Mouse (Mus musculus): Measurements from ENCODE around the gene Sgsm3. TPM values are rescaled to one million over a fixed set of nuclear protein-coding genes. Genes with fewer than 3 reads are reported as not detected.

The Sgsm3 gene
- polyA plus RNA-seq, 1 experiment from 2014 or later, result 56.1 TPM

DNA sequence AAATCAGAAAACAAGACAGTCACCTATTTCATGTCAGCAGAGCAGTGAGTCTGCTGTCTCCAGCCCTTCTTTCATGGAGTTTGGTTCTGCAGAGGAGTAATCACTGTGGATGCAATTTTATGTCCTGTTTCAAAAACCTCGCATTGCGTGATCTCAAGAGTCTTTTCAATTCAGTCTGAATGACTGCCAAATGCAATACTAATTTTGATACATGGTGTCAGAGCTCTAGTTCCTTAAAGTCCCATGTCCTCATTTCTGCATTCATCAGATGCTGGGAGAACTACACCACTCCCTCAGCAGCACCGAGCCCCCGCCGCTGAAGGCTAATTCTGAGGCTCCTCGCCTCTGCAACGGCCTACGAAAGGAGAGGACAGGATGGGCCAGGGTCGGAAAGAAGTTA, 46.3 kb downstream of the Sgsm3 start:
- H3K27ac ChIP-seq (replicated peaks; ENCODE audit: low read depth, low read length), result no peak overlapping the region
- ATAC-seq (ENCODE audit: low FRiP score, low TSS enrichment) (no peak), DNase-seq (no peak)
- no peak overlapping the region for H3K9ac ChIP-seq (replicated peaks; ENCODE audit: low read length)
- no peaks in the 10 kb centered on the region for H3K27me3 ChIP-seq (ENCODE audit: control insufficient read depth, insufficient read depth, low read length)
- 96% methylated on average over 9 of the region's 9 CpGs for WGBS
- H3K9me3 ChIP-seq (ENCODE audit: control insufficient read depth, low read length), result no peaks in the 10 kb centered on the region
- H3K36me3 ChIP-seq (ENCODE audit: control insufficient read depth, insufficient read depth, low read length), result peaks cover 35% of the 10 kb centered on the region
- no peaks in the 10 kb centered on the region for H3K4me1 ChIP-seq (ENCODE audit: control insufficient read depth, insufficient read depth, low read length)
- no peak overlapping the region for H3K4me2 ChIP-seq (ENCODE audit: low read length)
- no peak overlapping the region for H3K4me3 ChIP-seq (replicated peaks; ENCODE audit: low read depth, low read length)

DNA sequence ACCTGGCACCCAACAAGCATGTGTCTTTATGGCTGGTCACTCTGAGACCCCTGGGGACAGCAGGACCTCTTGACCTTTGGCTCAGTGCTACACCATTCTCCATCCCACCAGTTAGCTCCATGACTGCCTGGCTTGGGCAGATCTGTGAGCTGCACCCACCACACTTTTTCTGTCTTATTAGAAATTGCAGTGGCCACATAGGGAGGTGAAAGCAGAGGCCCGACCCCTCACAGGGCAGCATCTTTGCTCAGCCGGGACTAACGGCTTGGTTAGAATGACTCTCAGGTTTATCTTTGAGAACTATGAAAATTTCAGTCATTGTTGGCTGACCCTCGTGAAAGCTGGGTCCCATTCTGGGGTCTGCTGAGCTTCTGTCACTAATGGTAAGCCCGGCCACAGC, 49.3 kb downstream of the Sgsm3 start:
- Histone ChIP-seq H3K9me3 (ENCODE audit: control insufficient read depth, low read length) (no peaks in the 10 kb centered on the region), H3K4me3 (replicated peaks; ENCODE audit: low read depth, low read length) (no peak overlapping the region), H3K9ac (replicated peaks; ENCODE audit: low read length) (no peak overlapping the region), H3K4me1 (ENCODE audit: control insufficient read depth, insufficient read depth, low read length) (no peaks in the 10 kb centered on the region), H3K36me3 (ENCODE audit: control insufficient read depth, insufficient read depth, low read length) (peaks cover 10% of the 10 kb centered on the region), H3K4me2 (ENCODE audit: low read length) (no peak overlapping the region), H3K27me3 (ENCODE audit: control insufficient read depth, insufficient read depth, low read length) (no peaks in the 10 kb centered on the region), H3K27ac (replicated peaks; ENCODE audit: low read depth, low read length) (no peak overlapping the region)
- no peak for DNase-seq
- ATAC-seq (ENCODE audit: low FRiP score, low TSS enrichment), result no peak
- 87% methylated on average over 5 of the region's 5 CpGs for WGBS

DNA sequence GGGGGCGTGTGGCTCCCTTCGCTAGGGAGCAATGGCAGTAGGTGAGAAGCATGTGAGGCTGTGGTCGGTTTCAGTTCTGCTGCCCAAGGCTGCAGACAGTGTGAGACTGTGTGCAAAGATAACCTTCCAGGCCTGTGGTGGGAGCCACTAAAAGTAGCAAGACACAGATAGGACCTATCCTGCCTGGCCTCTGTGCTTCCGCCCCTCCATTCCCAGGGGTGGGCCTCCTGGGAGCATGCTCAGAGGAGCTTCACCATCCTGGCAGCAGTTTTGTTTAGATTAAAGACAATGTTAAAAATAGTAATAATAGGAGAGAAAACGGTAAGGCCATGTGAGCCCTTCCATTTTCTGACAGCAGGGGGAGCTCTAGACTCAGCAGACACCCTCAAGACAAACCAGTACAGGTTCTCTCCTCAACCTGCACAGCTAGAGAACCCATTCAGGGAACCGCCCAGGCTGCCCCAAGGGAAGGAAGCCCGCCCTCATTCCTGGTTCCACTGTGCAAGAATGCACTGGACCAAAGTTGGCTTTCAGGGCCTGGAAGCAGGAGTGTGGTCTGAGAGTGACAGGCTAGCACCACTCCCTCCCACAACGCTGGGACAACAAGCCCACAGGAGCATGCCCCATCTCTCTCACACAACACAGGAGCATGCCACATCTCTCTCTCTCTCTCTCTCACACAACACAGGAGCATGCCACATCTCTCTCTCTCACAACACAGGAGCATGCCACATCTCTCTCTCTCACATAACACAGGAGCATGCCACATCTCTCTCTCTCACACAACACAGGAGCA, 50.0 kb downstream of the Sgsm3 start:
- Histone ChIP-seq H3K4me2 (ENCODE audit: low read length) (no peak overlapping the region), H3K4me3 (replicated peaks; ENCODE audit: low read depth, low read length) (no peak overlapping the region), H3K9ac (replicated peaks; ENCODE audit: low read length) (no peak overlapping the region), H3K36me3 (ENCODE audit: control insufficient read depth, insufficient read depth, low read length) (peaks cover 4% of the 10 kb centered on the region; the same call in 1 of the 2 replicates), H3K9me3 (ENCODE audit: control insufficient read depth, low read length) (no peaks in the 10 kb centered on the region), H3K4me1 (ENCODE audit: control insufficient read depth, insufficient read depth, low read length) (no peaks in the 10 kb centered on the region), H3K27me3 (ENCODE audit: control insufficient read depth, insufficient read depth, low read length) (no peaks in the 10 kb centered on the region), H3K27ac (replicated peaks; ENCODE audit: low read depth, low read length) (no peak overlapping the region)
- DNase-seq (peak; percentile 88), ATAC-seq (ENCODE audit: low FRiP score, low TSS enrichment) (no peak)
- WGBS, result 45% methylated on average over 8 of the region's 8 CpGs

DNA sequence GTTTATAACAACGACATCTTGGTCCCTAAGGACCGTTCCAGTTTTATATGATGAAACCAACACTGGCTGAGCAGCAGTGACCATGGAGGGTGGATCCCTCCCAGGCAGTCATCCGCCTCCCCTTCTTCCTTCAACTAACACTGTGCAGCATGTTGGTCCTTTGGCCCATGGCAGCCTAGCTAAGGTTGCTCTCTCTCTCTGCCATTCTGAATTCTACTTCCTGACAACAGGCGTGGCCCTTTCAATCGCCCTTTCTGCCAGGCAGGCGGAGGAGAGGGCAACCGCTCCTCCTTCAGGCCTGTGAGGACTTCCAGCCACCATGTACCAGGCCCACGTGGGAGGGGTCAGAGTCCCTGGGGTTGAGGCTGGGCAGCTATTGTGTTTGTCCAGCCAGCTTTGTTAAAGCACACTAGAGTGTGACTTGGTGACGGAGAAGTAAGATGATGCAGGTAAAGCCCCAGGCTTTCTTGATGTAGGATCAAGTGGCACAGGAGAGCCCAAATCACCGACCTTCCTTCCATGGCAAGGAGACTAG, 53.4 kb downstream of the Sgsm3 start:
- no peaks in the 10 kb centered on the region for H3K36me3 ChIP-seq (ENCODE audit: control insufficient read depth, insufficient read depth, low read length)
- no peak for ATAC-seq (ENCODE audit: low FRiP score, low TSS enrichment)
- H3K27me3 ChIP-seq (ENCODE audit: control insufficient read depth, insufficient read depth, low read length), result no peaks in the 10 kb centered on the region
- H3K4me2 ChIP-seq (ENCODE audit: low read length), result no peak overlapping the region
- no peak overlapping the region for H3K4me3 ChIP-seq (replicated peaks; ENCODE audit: low read depth, low read length)
- H3K9me3 ChIP-seq (ENCODE audit: control insufficient read depth, low read length), result no peaks in the 10 kb centered on the region
- H3K4me1 ChIP-seq (ENCODE audit: control insufficient read depth, insufficient read depth, low read length), result no peaks in the 10 kb centered on the region
- no peak overlapping the region for H3K27ac ChIP-seq (replicated peaks; ENCODE audit: low read depth, low read length)
- no peak for DNase-seq
- WGBS, result 51% methylated on average over 10 of the region's 10 CpGs
- no peak overlapping the region for H3K9ac ChIP-seq (replicated peaks; ENCODE audit: low read length)

DNA sequence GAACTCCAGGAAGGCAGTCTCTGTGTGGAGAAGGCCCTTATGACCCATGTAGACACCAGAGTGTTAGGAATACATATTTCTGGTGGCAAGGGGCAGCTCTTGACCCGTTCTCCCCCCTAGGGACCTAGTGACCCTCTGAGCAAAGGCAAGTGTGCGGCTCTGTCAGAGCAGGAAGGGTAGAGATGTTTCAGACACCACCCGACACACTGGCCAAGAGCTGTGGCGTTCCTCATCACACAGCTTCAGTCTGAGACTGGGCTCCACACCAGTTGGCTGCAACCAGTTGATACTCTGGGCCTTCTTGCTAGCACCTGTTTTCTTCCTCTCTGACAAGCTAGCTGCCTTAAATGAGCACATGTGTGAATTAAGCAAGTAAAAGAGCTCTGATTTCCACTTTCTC, 54.0 kb downstream of the Sgsm3 start:
- no peak overlapping the region for H3K27ac ChIP-seq (replicated peaks; ENCODE audit: low read depth, low read length)
- DNase-seq, result no peak
- WGBS, result 88% methylated on average over 4 of the region's 4 CpGs
- H3K4me3 ChIP-seq (replicated peaks; ENCODE audit: low read depth, low read length), result no peak overlapping the region
- no peaks in the 10 kb centered on the region for H3K4me1 ChIP-seq (ENCODE audit: control insufficient read depth, insufficient read depth, low read length)
- no peaks in the 10 kb centered on the region for H3K36me3 ChIP-seq (ENCODE audit: control insufficient read depth, insufficient read depth, low read length)
- H3K27me3 ChIP-seq (ENCODE audit: control insufficient read depth, insufficient read depth, low read length), result no peaks in the 10 kb centered on the region
- H3K9me3 ChIP-seq (ENCODE audit: control insufficient read depth, low read length), result no peaks in the 10 kb centered on the region
- no peak overlapping the region for H3K4me2 ChIP-seq (ENCODE audit: low read length)
- no peak overlapping the region for H3K9ac ChIP-seq (replicated peaks; ENCODE audit: low read length)
- no peak for ATAC-seq (ENCODE audit: low FRiP score, low TSS enrichment)

DNA sequence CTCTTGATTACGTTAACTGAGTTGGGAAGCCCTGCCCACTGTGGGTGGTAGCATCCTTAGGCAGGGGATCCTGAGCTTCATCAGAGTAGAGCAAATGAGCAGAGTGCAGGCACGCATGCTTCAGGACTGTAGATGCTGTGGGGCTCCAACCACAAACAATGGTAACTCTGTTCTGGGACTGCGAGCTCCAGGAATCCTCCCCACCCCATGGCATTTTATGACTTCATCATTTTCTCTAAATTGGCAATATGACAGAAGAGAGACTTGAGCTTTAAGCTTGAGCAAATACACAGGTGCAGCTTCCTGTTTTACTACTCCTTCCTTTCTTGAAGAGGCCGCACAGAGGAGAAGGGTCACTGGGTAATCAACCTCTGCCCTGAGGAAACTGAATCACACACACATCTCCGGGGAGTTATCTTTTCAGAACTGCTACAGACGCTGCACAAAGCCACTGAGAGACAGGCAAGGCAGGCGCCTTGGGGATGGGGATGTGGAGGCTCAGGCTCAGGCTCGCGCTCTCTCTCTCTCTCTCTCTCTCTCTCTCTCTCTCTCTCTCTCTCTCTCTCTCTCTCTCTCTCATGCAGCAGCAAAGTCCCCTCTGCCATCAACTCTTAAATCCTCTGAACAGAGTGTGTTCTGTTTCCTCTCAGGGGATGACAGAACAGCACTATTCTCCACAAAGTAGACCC, 55.5 kb downstream of the Sgsm3 start:
- Histone ChIP-seq H3K36me3 (ENCODE audit: control insufficient read depth, insufficient read depth, low read length) (no peaks in the 10 kb centered on the region), H3K9me3 (ENCODE audit: control insufficient read depth, low read length) (no peaks in the 10 kb centered on the region), H3K4me1 (ENCODE audit: control insufficient read depth, insufficient read depth, low read length) (no peaks in the 10 kb centered on the region), H3K9ac (replicated peaks; ENCODE audit: low read length) (no peak overlapping the region), H3K4me3 (replicated peaks; ENCODE audit: low read depth, low read length) (no peak overlapping the region), H3K27me3 (ENCODE audit: control insufficient read depth, insufficient read depth, low read length) (no peaks in the 10 kb centered on the region), H3K4me2 (ENCODE audit: low read length) (no peak overlapping the region), H3K27ac (replicated peaks; ENCODE audit: low read depth, low read length) (no peak overlapping the region; the same call in 1 of the 2 replicates)
- ATAC-seq (ENCODE audit: low FRiP score, low TSS enrichment) (no peak), DNase-seq (no peak)
- 54% methylated on average over 9 of the region's 9 CpGs for WGBS

DNA sequence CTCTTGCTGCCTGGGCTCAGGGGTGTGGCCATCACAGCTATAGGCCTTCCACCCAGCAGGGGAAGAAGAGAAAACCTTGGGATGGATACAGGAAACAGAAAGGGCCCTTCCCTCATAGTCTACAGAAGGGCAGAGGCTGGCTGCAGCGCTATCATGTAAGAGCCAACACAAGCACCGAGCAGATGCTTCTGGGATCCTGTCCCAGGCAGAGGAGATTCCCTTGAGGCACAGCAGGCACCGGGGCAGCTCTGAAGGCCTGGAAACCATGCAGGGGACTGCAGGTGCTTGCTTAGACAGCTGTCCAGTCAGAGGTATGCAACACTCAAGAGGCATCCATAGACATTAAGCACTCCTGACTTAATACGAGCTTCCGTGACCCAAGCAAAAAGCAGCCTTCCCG, 56.6 kb downstream of the Sgsm3 start:
- no peaks in the 10 kb centered on the region for H3K4me1 ChIP-seq (ENCODE audit: control insufficient read depth, insufficient read depth, low read length)
- DNase-seq (no peak), ATAC-seq (ENCODE audit: low FRiP score, low TSS enrichment) (no peak)
- no peaks in the 10 kb centered on the region for H3K27me3 ChIP-seq (ENCODE audit: control insufficient read depth, insufficient read depth, low read length)
- no peak overlapping the region for H3K4me2 ChIP-seq (ENCODE audit: low read length)
- no peak overlapping the region for H3K9ac ChIP-seq (replicated peaks; ENCODE audit: low read length)
- WGBS, result 75% methylated on average over 6 of the region's 6 CpGs
- no peaks in the 10 kb centered on the region for H3K36me3 ChIP-seq (ENCODE audit: control insufficient read depth, insufficient read depth, low read length)
- no peak overlapping the region for H3K27ac ChIP-seq (replicated peaks; ENCODE audit: low read depth, low read length)
- no peak overlapping the region for H3K4me3 ChIP-seq (replicated peaks; ENCODE audit: low read depth, low read length)
- H3K9me3 ChIP-seq (ENCODE audit: control insufficient read depth, low read length), result no peaks in the 10 kb centered on the region

DNA sequence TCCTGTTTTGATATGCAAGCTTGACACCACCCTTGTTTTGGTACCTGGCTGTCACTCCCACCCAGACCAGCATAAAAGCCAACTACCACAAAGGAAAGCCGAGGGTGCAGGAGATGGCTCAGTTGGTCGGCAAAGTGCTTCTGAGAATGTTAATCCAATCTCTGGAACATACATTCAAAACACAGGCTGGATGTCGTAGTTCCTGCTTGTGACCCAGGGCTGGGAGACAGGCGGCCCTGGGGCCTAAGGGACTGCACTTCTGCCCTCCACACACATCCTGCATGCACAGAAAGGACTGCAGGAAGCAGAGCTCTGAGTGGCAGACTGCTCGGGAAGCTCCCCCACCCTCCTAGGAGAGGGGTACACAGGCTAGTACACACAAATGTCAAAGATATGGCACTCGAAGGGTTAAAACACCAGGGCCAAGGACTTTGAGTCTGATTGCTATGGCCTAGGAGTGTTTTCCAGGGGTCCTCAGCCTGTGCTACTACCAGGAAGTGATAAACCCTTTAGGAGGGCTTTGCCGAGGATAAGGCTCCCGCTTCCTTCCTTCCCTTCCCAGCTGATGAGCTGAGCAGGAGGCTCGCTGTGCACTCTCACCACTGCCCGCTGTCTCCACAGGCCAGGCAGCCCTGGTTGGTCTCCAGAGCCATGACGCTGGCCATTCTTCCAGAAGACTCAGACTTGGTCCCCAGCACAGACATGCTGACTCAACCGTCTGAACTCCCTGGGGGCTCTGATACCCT, 58.0 kb downstream of the Sgsm3 start:
- no peak overlapping the region for H3K4me2 ChIP-seq (ENCODE audit: low read length)
- H3K4me1 ChIP-seq (ENCODE audit: control insufficient read depth, insufficient read depth, low read length), result no peaks in the 10 kb centered on the region
- 80% methylated on average over 12 of the region's 12 CpGs for WGBS
- DNase-seq (peak; percentile 12), ATAC-seq (ENCODE audit: low FRiP score, low TSS enrichment) (no peak)
- no peak overlapping the region for H3K4me3 ChIP-seq (replicated peaks; ENCODE audit: low read depth, low read length)
- H3K9ac ChIP-seq (replicated peaks; ENCODE audit: low read length), result no peak overlapping the region
- H3K36me3 ChIP-seq (ENCODE audit: control insufficient read depth, insufficient read depth, low read length), result no peaks in the 10 kb centered on the region
- no peaks in the 10 kb centered on the region for H3K27me3 ChIP-seq (ENCODE audit: control insufficient read depth, insufficient read depth, low read length)
- 0 out of 2 replicates have a peak overlapping the region, but pooled peaks have one; percentile 13 for H3K27ac ChIP-seq (replicated peaks; ENCODE audit: low read depth, low read length)
- no peaks in the 10 kb centered on the region for H3K9me3 ChIP-seq (ENCODE audit: control insufficient read depth, low read length)
